Mouse (Mus musculus): ENCODE measurements around the gene Psd. TPM values are rescaled to one million over a fixed set of nuclear protein-coding genes. Genes with fewer than 3 reads are reported as not detected.

Psd gene
- total RNA-seq, 2 experiments from 2014 or later = 0.09 to 0.11 TPM

Small RNA genes within 50 kb of the gene (microRNA-seq; reads per million reads assigned to microRNA genes)
- 2.0 reads per million for gene Mir146b

Other genes with a start within 250 kb of the Psd start
- under 1 TPM in 1 of 2 experiments, not detected in 1; 0.26 TPM for gene Elovl3, start 195.3 kb downstream of the Psd start, total RNA-seq (2021)
- gene Pitx3, start 178.8 kb downstream of the Psd start, total RNA-seq (2021) = 10 to 100 TPM in 1 of 2 experiments, 1 to 10 TPM in 1; 4.4 to 10.7 TPM
- gene Gbf1, start 174.6 kb downstream of the Psd start, total RNA-seq (2021) = 10 to 100 TPM; 45.6 to 47.6 TPM
- 10 to 100 TPM in 1 of 2 experiments, 1 to 10 TPM in 1; 7.7 to 10.9 TPM for gene Nfkb2, start 22.8 kb downstream of the Psd start, total RNA-seq (2021)
- gene Fbxl15, start 1.0 kb upstream of the Psd start, total RNA-seq (2021) = 1 to 10 TPM; 3.5 to 3.9 TPM
- 10 to 100 TPM; 59.8 to 65.7 TPM for gene Cuedc2, start 11.5 kb upstream of the Psd start, total RNA-seq (2021)
- 1 to 10 TPM; 1.6 to 1.9 TPM for gene Mfsd13a, start 14.0 kb upstream of the Psd start, total RNA-seq (2021)
- gene 2310034G01Rik, start 23.1 kb upstream of the Psd start, total RNA-seq (2021) = under 1 TPM; 0.27 to 0.43 TPM
- 10 to 100 TPM; 51.8 to 57.1 TPM for gene Actr1a, start 68.6 kb upstream of the Psd start, total RNA-seq (2021)
- 1 to 10 TPM; 5.0 to 5.4 TPM for gene Sufu, start 69.7 kb upstream of the Psd start, total RNA-seq (2021)
- 10 to 100 TPM; 17.6 to 22.5 TPM for gene Trim8, start 174.5 kb upstream of the Psd start, total RNA-seq (2021)
- 10 to 100 TPM; 79.9 to 86.2 TPM for gene Arl3, start 246.0 kb upstream of the Psd start, total RNA-seq (2021)
- 1 to 10 TPM; 2.2 to 3.8 TPM for gene Sfxn2, start 246.2 kb upstream of the Psd start, total RNA-seq (2021)

Measured in gastrocnemius, adult 18-20 months (tissue).